Mouse (Mus musculus) layer of hippocampus, adult 2 months (tissue): ENCODE results near the gene Med28. TPM values are rescaled to one million over a fixed set of nuclear protein-coding genes. Genes with fewer than 3 reads are reported as not detected.

Experiments
- DNase-seq, 2 experiments: peaks; one replicate each; pipeline ENCODE4 v3.0.0; 2022; ENCODE audit warnings: low spot score in 2 of 2
- H3K27ac ChIP-seq: fragments of 200-600 bp; 2 replicates; pipeline ENCODE4 v1.8.1; 2022
- H3K4me3 ChIP-seq: fragments of 200-600 bp; 2 replicates; pipeline ENCODE4 v1.8.1; 2022; ENCODE audit warnings: mild to moderate bottlenecking
- CTCF ChIP-seq: fragments of 200-600 bp; conservative IDR thresholded peaks from 2 replicates; pipeline ENCODE4 v1.8.1; 2022; ENCODE audit warnings: antibody characterized with exemption, mild to moderate bottlenecking, moderate library complexity
- total RNA-seq, 2 experiments: library from RNA; stranded (reverse); gene quantifications; 2 replicates each; pipeline ENCODE4 v1.2.3; 2021

Med28 gene
- total RNA-seq, 2 experiments from 2014 or later: 96.8 to 102 TPM

DNA sequence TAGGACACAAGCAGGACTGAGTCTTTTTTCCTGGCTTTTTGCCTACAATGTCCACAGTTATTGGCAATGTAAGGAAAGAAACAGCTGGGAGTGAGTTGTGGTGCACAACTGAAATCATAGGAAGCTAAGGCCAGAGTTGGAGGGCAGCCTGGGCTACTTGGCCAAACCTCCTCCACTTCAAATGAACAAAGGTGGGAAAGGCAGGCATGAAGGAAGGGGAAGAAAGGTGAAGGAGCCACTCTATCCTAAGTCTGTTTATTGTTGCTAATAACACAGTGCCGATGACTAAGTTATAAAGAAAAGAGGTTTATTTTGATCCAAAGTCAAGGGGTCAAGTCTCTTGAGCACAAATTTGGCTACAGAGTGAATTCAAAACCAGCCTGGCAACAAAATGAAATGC is 57.3 kb downstream of the Med28 start:
- no peak for DNase-seq
- H3K27ac ChIP-seq: peak overlapping the region; percentile 25; the same call in 1 of the 2 replicates
- H3K4me3 ChIP-seq: no peak overlapping the region
- no peak for TF ChIP-seq CTCF

Other genes starting within 250 kb of the Med28 start
- 100 to 1,000 TPM; 167 to 169 TPM for gene Qdpr, start 70.0 kb upstream of the Med28 start, total RNA-seq
- under 1 TPM; 0.39 to 0.54 TPM for gene Clrn2, start 66.5 kb upstream of the Med28 start, total RNA-seq
- 10 to 100 TPM; 54.3 to 58.7 TPM for gene Lap3, start 26.9 kb upstream of the Med28 start, total RNA-seq
- 1 to 10 TPM; 6.9 to 8.3 TPM for gene Fam184b, start 119.4 kb downstream of the Med28 start, total RNA-seq
- under 1 TPM; 0.32 to 0.79 TPM for gene Ncapg, start 149.7 kb downstream of the Med28 start, total RNA-seq